8 mouse cellular contexts compared by ENCODE assay signal in the genomic region with DNA sequence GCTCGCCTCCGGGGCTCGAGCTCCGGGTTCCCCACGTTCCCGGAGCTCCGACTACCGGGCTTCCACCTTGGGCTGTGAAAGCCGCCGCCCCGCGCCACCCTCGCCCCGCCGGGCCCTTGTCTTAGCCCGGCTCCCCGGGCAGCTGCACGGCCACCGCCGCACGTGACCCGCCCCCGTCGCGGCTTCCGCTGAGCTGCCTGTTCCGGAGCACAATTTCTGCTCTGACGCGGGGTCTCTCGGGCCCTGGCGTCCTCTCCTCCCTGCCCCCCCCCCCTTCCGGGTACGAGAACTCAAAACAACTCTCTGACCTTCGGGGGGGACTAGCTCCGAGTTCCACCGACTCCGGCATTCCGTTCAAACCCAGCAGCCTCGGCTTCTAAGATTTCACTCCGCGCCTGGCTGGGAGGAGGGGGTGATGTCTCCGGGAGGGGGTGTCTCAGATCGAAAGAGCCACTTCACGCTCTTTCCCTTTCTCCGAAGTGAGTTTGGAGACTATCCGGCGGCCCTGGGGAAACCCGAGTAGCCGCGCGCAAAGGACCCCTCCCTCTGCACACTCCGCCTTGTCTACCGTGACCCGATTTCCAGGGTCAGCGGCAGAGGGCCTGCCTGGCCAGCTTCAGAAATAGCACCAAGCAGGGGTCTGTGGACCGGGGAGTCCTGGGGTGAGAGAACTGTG. TPM values are rescaled to one million over a fixed set of nuclear protein-coding genes. Genes with fewer than 3 reads are reported as not detected.
DNase-seq lines count a peak whose midpoint lies in the region; ATAC-seq and TF ChIP-seq lines count a peak whose summit lies in the region.

A gene (minus strand): TSS at position 375 of the 676 bp plus-strand sequence.

- peak within 1 kb of the TSS; percentile 74 for H3K9ac ChIP-seq in intestine, embryonic 16.5 days (ENCODE audit: low read depth, low read length)
- peak within 1 kb of the TSS; percentile 51 for H3K9ac ChIP-seq in limb, embryonic 15.5 days
- peak within 1 kb of the TSS; percentile 62 for H3K9ac ChIP-seq in midbrain, embryonic 14.5 days (replicated peaks; ENCODE audit: low read length)
- peak within 1 kb of the TSS; percentile 61 for H3K9ac ChIP-seq in stomach, postnatal 0 days (ENCODE audit: low read length)

- no peak for TF ChIP-seq EP300 in stomach, postnatal 0 days (optimal IDR thresholded peaks at IDR 0.05)

- no peaks in the 10 kb centered on the region for H3K36me3 ChIP-seq in intestine, embryonic 16.5 days (ENCODE audit: control insufficient read depth, insufficient read depth, low read length)
- no peaks in the 10 kb centered on the region for H3K36me3 ChIP-seq in limb, embryonic 15.5 days
- H3K36me3 ChIP-seq in midbrain, embryonic 14.5 days (ENCODE audit: control insufficient read depth, insufficient read depth, low read length) = no peaks in the 10 kb centered on the region
- H3K36me3 ChIP-seq in stomach, postnatal 0 days (ENCODE audit: control insufficient read depth, insufficient read depth, low read length) = no peaks in the 10 kb centered on the region

- peak within 1 kb of the TSS; percentile 49 for H3K4me3 ChIP-seq in cortical plate, adult 2 months (ENCODE audit: insufficient read depth, low read length)
- H3K4me3 ChIP-seq in intestine, embryonic 16.5 days (ENCODE audit: low read length) = peak within 1 kb of the TSS; percentile 49
- H3K4me3 ChIP-seq in limb, embryonic 15.5 days = peak within 1 kb of the TSS; percentile 47
- peak within 1 kb of the TSS; percentile 41 for H3K4me3 ChIP-seq in midbrain, embryonic 14.5 days (replicated peaks; ENCODE audit: low read depth, low read length)
- H3K4me3 ChIP-seq in stomach, postnatal 0 days (ENCODE audit: low read depth, low read length) = peak within 1 kb of the TSS; percentile 40

- no peaks in the 10 kb centered on the region; the same call in 1 of the 2 replicates for H3K4me1 ChIP-seq in cortical plate, adult 2 months (ENCODE audit: control insufficient read depth, insufficient read depth, low read length)
- peaks cover 8% of the 10 kb centered on the region; the same call in 1 of the 2 replicates for H3K4me1 ChIP-seq in intestine, embryonic 16.5 days (ENCODE audit: control insufficient read depth, insufficient read depth, low read length)
- peaks cover 38% of the 10 kb centered on the region for H3K4me1 ChIP-seq in limb, embryonic 15.5 days
- H3K4me1 ChIP-seq in midbrain, embryonic 14.5 days (ENCODE audit: control insufficient read depth, insufficient read depth, low read length) = 0 out of 2 replicates have a peak, but pooled peaks cover 2% of the 10 kb centered on the region
- no peaks in the 10 kb centered on the region for H3K4me1 ChIP-seq in stomach, postnatal 0 days (replicated peaks; ENCODE audit: control insufficient read depth, insufficient read depth)

- no peaks in the 10 kb centered on the region for H3K9me3 ChIP-seq in intestine, embryonic 16.5 days (ENCODE audit: control insufficient read depth, low read length)
- H3K9me3 ChIP-seq in limb, embryonic 15.5 days = no peaks in the 10 kb centered on the region
- no peaks in the 10 kb centered on the region for H3K9me3 ChIP-seq in midbrain, embryonic 14.5 days (ENCODE audit: control insufficient read depth, low read length)
- no peaks in the 10 kb centered on the region for H3K9me3 ChIP-seq in stomach, postnatal 0 days (ENCODE audit: control insufficient read depth, low read length)

- TF ChIP-seq CTCF in cortical plate, adult 2 months (IDR thresholded peaks at IDR 0.05; ENCODE audit: extremely low read depth, insufficient read depth, low read length) = no peak
- TF ChIP-seq CTCF in stomach, postnatal 0 days (IDR thresholded peaks at IDR 0.05; ENCODE audit: low read depth) = no peak

- DNase-seq in frontal cortex, postnatal 25 days (ENCODE audit: low spot score in 2 of 2) = no peak
- DNase-seq in heart, adult 11 months = peak; percentile 98
- DNase-seq in midbrain, embryonic 14.5 days = peak; percentile 64
- peak; percentile 59 for DNase-seq in stomach, postnatal 0 days (ENCODE audit: low spot score)

- ATAC-seq in frontal cortex, adult (ENCODE audit: low TSS enrichment) = peak; percentile 6; the same call in 1 of the 2 replicates
- peak; percentile 58 for ATAC-seq in intestine, embryonic 16.5 days
- no peak; the same call in 1 of the 2 replicates for ATAC-seq in limb, embryonic 15.5 days (ENCODE audit: insufficient number of reproducible peaks, low FRiP score, low TSS enrichment, low read depth)
- 0 out of 2 replicates have a peak, but pooled peaks have one; percentile 18 for ATAC-seq in midbrain, embryonic 14.5 days (ENCODE audit: low FRiP score, low TSS enrichment)
- ATAC-seq in stomach, postnatal 0 days (ENCODE audit: low FRiP score, low TSS enrichment) = peak; percentile 50; the same call in 1 of the 2 replicates

- H3K27ac ChIP-seq in cortical plate, adult 2 months (ENCODE audit: insufficient read depth, low read length) = peak within 1 kb of the TSS; percentile 69
- peak within 1 kb of the TSS; percentile 88 for H3K27ac ChIP-seq in intestine, embryonic 16.5 days (ENCODE audit: low read length)
- peak within 1 kb of the TSS; percentile 85 for H3K27ac ChIP-seq in limb, embryonic 15.5 days
- peak within 1 kb of the TSS; percentile 61 for H3K27ac ChIP-seq in midbrain, embryonic 14.5 days (replicated peaks; ENCODE audit: low read depth, low read length)
- peak within 1 kb of the TSS; percentile 80 for H3K27ac ChIP-seq in stomach, postnatal 0 days (replicated peaks)

- 4% methylated on average over 38 of the region's 56 CpGs for WGBS in intestine, embryonic 16.5 days
- 3% methylated on average over 47 of the region's 56 CpGs for WGBS in limb, embryonic 15.5 days
- WGBS in midbrain, embryonic 14.5 days = 10% methylated on average over 52 of the region's 56 CpGs
- 3% methylated on average over 33 of the region's 56 CpGs for WGBS in stomach, postnatal 0 days

- TF ChIP-seq POLR2A in cortical plate, adult 2 months (IDR thresholded peaks at IDR 0.05; ENCODE audit: extremely low read depth, insufficient read depth, low read length) = no peak

- peak within 1 kb of the TSS; percentile 62 for H3K4me2 ChIP-seq in intestine, embryonic 16.5 days (ENCODE audit: low read depth, low read length)
- H3K4me2 ChIP-seq in limb, embryonic 15.5 days = peak within 1 kb of the TSS; percentile 61
- H3K4me2 ChIP-seq in midbrain, embryonic 14.5 days (ENCODE audit: low read length) = peak within 1 kb of the TSS; percentile 68
- peak within 1 kb of the TSS; percentile 56 for H3K4me2 ChIP-seq in stomach, postnatal 0 days (replicated peaks; ENCODE audit: low read depth)

- H3K27me3 ChIP-seq in intestine, embryonic 16.5 days (replicated peaks; ENCODE audit: control insufficient read depth, insufficient read depth, low read length) = peaks cover 32% of the 10 kb centered on the region
- H3K27me3 ChIP-seq in limb, embryonic 15.5 days = peaks cover 53% of the 10 kb centered on the region
- H3K27me3 ChIP-seq in midbrain, embryonic 14.5 days (ENCODE audit: control insufficient read depth, insufficient read depth, low read length) = peaks cover 11% of the 10 kb centered on the region
- no peaks in the 10 kb centered on the region for H3K27me3 ChIP-seq in stomach, postnatal 0 days (ENCODE audit: control insufficient read depth, insufficient read depth, low read length)

RNA-seq across cellular contexts. Expression of the gene that starts here (rescaled TPM):
- 17.7 and 18.5 TPM in 2 replicates for polyA plus RNA-seq in cortical plate, adult 2 months (2012; rRNA removed)
- 8.1 and 9.8 TPM in 2 replicates for polyA plus RNA-seq in intestine, embryonic 16.5 days (2015; fragmentation: Nextera tagmentation; extraction: Ambion mirVana)
- 12.5 and 12.8 TPM in 2 replicates for polyA plus RNA-seq in limb, embryonic 15.5 days (2015; fragmentation: Nextera tagmentation; extraction: Ambion mirVana)
- polyA plus RNA-seq in midbrain, embryonic 14.5 days (2014; fragmentation: Nextera tagmentation; extraction: Ambion mirVana) = 20.8 and 26.6 TPM in 2 replicates
- 4.7 and 5.5 TPM in 2 replicates for polyA plus RNA-seq in stomach, postnatal 0 days (2015; fragmentation: Nextera tagmentation; extraction: Ambion mirVana)

Comparison
In these comparisons a context has a peak if more than half of its experiments do, and no peak if none do; other contexts are left out.
1. DNase-seq: peak in heart, adult 11 months (single experiment), midbrain, embryonic 14.5 days (single experiment) and stomach, postnatal 0 days (single experiment); none in frontal cortex, postnatal 25 days (0 of 2).
2. Peak in every context shown above with its lines, with median percentiles within 50 percentile points of each other: H3K27ac ChIP-seq, H3K4me3 ChIP-seq, H3K4me2 ChIP-seq and H3K9ac ChIP-seq.